Mouse (Mus musculus) inflammation-experienced regulatory T-cells, adult 6 months (primary cell): Measurements from ENCODE around the gene Smim24. TPM values are rescaled to one million over a fixed set of nuclear protein-coding genes. Genes with fewer than 3 reads are reported as not detected.

ENCODE experiments used
- ATAC-seq: one replicate; pipeline ENCODE4 v1.8.0; 2017
- polyA plus RNA-seq, 3 experiments: library from polyadenylated mRNA; unstranded; fragments of 100-300 nt; shearing (Covaris generic); gene quantifications; one replicate each; pipeline ENCODE4 v1.2.1; 2017

Gene Smim24
- polyA plus RNA-seq, 3 experiments from 2014 or later = 4.4 to 10.7 (median 9.8) TPM

DNA sequence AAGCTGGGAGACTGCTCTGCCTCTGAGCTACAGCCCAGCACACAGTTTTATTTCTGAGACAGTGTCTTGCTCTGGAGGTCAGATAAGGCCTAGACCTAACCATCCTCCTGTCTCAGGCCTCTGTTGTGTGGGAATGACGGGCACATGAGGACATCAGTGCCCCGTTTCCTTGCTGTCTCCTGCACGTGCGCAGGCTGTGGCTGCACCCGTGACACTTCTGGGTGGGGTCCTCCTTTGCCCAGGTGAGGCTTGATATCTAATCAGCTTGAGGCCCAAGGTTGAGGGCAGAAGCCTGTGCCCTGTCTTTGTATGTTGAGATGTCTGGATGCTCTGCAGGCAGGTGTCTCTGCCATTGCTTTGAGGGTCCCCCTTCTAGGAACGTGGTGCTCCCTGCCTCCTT lies 581 bp upstream of the Smim24 start:
- no peak for ATAC-seq

- no peak for ATAC-seq
These were observed 709 bp downstream of the Smim24 start for GRCm38 (mm10) chr10:81393456-81394063.

- peak; percentile 54 for ATAC-seq
These were observed 2.3 kb downstream of the Smim24 start for GRCm38 (mm10) chr10:81395127-81395526.

- no peak for ATAC-seq
These were observed 3.0 kb downstream of the Smim24 start for GRCm38 (mm10) chr10:81395865-81396264.

DNA sequence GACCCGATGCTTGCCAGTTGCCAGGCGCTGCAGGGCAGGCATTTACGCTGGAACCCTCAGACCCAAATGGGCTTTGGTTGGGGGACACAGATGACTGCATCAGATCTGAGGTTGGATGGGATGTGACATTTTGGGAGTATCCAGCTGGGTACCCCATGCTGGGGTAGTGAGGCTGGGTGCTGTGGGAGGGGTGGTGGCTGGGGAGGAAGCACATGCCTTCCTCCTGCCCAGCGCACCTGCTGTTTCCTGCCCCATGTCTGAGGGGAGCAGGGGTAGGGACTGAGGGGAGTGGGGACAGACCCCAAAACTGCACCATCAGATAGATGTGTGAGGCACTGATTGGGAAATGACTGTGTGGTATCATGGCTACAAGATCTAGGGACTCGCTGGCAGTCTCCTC lies 3.9 kb downstream of the Smim24 start:
- no peak for ATAC-seq

DNA sequence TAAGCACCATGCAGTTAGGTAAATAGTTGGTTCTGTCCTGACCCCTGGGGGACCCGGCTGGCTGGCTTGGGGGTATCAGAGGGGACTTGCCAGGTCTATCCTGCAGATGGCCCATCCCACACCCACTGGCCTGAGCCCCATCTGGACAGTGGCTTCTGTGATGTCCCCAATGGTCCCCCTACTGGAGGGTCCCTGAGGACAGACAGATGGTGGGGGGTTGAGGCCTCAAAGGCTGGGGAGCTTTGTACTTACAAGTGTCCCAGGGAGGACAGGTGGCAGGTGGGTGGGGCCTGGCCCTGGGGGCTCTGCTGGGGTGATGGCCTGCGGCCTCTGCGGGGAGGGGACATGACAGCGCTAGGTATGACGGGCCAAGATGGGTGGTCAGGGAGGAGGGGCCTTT lies 6.4 kb downstream of the Smim24 start:
- no peak for ATAC-seq

DNA sequence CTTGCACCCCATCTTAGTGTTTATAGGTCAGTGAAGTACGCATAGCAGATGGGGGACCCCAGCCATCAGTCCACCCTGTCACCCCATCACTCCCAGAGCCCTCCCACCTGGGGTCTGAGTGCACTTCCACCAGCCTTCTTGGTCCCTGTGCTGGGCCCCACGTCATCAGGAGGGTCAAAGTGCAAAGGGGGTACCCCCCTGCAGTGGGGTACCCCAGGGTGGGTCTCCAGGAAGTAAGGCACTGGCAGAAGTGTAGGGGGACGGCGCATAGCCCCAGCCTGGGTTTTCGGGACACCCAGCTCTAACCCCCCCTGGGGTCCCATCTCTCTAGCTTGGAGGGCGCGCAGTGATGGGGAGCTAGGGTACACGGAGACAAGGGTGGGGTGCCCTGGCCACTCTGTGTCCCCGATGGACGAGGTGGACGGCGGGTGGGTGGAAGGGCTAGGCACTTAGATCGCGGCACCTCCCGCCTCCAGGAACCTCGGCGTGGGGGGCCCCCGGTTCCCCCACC lies 7.0 kb downstream of the Smim24 start:
- no peak for ATAC-seq

GRCm38 (mm10) chr10:81400371-81401204 lies 7.7 kb downstream of the Smim24 start:
- ATAC-seq = no peak

GRCm38 (mm10) chr10:81401205-81401520 lies 8.3 kb downstream of the Smim24 start:
- ATAC-seq = no peak

DNA sequence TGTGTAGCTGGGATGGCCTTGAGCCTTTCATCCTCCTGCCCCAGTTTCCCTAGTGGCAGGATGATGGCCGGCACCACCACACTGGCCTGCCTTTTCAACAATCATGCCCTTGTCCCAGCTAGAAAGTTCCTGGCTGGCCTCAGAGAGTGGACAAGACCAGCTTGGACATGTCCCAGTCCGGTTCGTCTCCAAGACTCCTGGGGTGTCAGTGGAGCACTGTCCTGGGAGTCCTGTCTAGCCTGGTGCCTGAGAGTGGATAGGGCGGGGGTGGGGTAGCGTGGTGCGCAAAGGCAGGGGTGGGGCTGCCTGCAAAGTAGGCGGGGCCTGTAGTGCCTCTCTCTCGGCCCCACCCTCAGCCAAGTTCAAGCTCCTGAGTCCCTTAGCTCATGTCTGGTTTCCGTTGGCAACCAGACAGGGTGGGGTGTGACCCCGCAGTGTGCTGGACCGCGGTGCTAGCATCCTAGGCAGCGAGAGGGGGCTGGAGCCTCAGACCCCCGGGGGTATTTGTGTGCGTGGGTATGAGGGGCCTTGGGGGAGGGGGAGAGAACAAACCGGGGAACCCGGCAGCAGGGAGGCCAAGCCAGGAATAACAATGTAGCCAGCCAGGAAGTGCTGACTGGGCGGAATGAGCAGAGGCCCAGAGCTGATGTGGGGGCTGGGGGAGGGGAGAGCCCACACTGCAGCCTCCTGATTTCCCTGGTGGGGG lies 8.8 kb downstream of the Smim24 start:
- ATAC-seq = peak; percentile 56

- ATAC-seq = no peak
These were observed 9.4 kb downstream of the Smim24 start for GRCm38 (mm10) chr10:81402227-81402765.

- no peak for ATAC-seq
These were observed 10.7 kb downstream of the Smim24 start for GRCm38 (mm10) chr10:81403511-81403910.

DNA sequence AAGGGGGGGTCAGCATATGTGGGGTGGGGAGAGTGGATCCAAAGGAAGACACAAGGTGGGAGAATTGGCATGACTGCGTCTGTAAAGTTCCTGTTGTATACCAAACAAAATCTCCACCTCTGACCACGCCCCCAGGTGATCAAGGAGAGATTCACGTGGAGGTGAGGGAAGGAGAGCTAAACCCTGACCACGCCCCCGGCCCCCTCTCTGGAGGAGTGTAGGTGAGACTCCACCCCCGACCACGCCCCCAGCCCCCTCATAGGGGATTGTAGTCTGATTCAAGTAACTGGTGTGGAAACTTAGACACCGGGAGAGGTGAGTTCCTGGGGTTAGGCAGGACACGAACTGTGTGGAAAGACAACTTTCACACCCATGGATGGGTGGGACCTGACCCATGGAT lies 11.2 kb downstream of the Smim24 start:
- ATAC-seq = no peak

DNA sequence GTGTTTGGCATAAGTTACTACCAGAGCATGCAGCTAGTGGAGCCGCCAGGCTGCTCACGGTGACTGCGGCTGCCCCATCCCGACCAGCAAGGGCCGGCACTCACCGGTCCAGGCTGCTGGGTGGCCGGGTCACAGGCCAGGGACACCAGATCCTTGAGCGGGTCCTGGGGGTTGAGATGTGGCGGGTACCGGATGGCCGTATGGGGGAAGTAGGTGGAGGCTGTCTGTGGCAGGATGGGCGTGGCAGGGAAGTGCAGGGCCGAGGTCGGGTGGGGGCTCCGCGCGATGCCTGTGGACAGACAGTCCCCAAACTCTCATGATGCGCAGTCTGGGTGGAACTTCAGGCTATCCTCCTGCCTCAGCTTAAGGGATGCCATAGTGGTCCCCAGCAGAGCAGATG lies 11.9 kb downstream of the Smim24 start:
- ATAC-seq = no peak

GRCm38 (mm10) chr10:81405588-81406201 lies 12.8 kb downstream of the Smim24 start:
- no peak for ATAC-seq

DNA sequence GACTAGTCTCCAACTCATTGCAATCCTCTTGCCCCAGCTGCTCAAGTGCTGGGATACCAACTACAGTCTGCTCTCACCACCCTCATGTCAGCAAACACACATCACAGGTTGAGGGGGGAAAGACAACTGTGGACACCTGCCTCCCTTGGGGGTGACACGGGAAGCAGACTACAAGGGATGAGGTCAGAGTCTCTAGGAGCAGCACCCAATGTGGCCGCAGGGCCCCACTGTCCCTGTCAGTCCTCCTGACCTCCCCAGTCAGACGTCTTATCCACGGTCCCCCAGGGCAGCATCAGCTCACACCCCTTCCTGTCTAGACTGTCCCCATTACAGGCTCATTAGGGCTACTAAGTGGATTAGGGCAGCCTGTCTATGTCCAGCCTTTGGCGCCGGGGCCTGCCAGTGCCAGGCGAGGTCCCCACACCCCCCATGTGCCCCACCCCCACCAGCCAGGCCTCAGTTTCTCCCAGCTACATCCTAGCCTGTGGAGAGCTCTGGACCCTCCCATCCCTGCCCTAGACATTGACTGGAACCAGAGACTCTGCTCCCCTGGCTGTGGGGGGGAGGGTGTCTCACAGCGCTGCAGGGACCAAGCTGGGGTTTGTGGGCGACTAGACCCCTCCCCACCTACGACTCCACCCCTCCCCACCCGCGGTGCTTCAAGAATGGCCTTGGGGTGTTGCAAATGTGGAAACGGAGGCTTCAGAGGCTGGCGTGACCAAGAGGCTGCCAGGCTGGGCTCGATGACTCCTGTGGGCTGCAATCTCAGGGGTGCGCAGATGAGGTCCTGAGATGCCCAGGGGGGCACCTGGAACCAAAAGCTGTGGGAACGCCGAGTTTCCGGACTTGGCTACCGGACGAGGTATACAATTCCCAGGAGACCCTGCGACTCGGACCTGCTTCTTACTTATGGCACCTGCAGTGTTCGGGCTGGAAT lies 13.9 kb downstream of the Smim24 start:
- no peak for ATAC-seq

- ATAC-seq = peak; percentile 86
These were observed 14.9 kb downstream of the Smim24 start for GRCm38 (mm10) chr10:81407539-81408423.

GRCm38 (mm10) chr10:81408424-81408729 lies 15.5 kb downstream of the Smim24 start:
- no peak for ATAC-seq

GRCm38 (mm10) chr10:81408871-81409291 lies 16.0 kb downstream of the Smim24 start:
- peak; percentile 32 for ATAC-seq

DNA sequence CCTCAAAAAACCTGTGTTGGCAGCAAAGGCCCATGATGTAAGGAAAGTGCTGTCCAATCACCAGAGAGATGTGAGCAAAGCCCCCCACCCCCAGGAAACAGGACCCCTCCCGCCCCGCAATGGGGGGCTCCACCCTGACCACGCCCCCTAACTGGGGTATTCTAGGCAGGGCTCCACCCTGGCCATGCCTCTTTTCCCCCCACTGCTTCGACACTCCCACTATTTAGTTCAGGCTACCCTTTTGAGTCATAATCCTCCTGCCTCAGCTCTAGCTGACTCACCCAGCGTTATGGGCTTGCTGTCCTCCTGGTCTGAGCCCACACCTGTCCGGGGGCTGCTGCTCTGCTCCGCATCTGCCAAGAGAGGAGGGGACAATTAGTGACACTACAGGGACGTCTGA lies 16.5 kb downstream of the Smim24 start:
- ATAC-seq = no peak

- ATAC-seq = no peak
These were observed 17.5 kb downstream of the Smim24 start for GRCm38 (mm10) chr10:81410350-81410749.
